In genomic region chr8:120244553-120244952, GRCm38 (mm10) we compare ENCODE assay signal across 18 mouse cellular contexts. TPM values are rescaled to one million over a fixed set of nuclear protein-coding genes. Genes with fewer than 3 reads are reported as not detected.
DNase-seq lines count a peak whose midpoint lies in the region; ATAC-seq and TF ChIP-seq lines count a peak whose summit lies in the region.
"Had no signal": no experiment of that assay in that cellular context is flagged by ENCODE, and none has a peak within 500 bp of the region (broad histone marks: within the 10 kb centered on the region; RNA-seq: fewer than 3 reads in every experiment).

No protein-coding gene starts in this region.

- no peak overlapping the region for H3K9ac ChIP-seq in liver, adult 2 months (ENCODE audit: low read depth, low read length)
- H3K9ac ChIP-seq in liver, embryonic 12.5 days: no peak overlapping the region
- no peak overlapping the region for H3K9ac ChIP-seq in neural tube, embryonic 15.5 days (replicated peaks)
- H3K9ac ChIP-seq: heart, embryonic 12.5 days; limb, embryonic 12.5 days had no signal

- H3K27me3 ChIP-seq in liver, adult 2 months (ENCODE audit: control insufficient read depth, insufficient read depth, low read length): no peaks in the 10 kb centered on the region
- H3K27me3 ChIP-seq in liver, embryonic 12.5 days (replicated peaks): no peaks in the 10 kb centered on the region
- no peaks in the 10 kb centered on the region for H3K27me3 ChIP-seq in neural tube, embryonic 15.5 days (replicated peaks)
- H3K27me3 ChIP-seq: heart, embryonic 12.5 days; limb, embryonic 12.5 days had no signal

- H3K79me2 ChIP-seq in liver, adult 2 months (ENCODE audit: control insufficient read depth, insufficient read depth, low read length): no peaks in the 10 kb centered on the region

- no peak for DNase-seq in gastrocnemius, adult 2 months
- DNase-seq in gastrocnemius, postnatal 4 days (ENCODE audit: low spot score in 2 of 2): no peak
- DNase-seq in liver, adult 2 months (ENCODE audit: extremely low read depth, low read depth, low spot score): no peak
- DNase-seq in 416B (ENCODE audit: low read depth) (peak; percentile 17), ZHBTc4 (ENCODE audit: low read depth, low spot score) (peak; percentile 84)
- DNase-seq in gastrocnemius, postnatal 25 days: no peak
- DNase-seq: adrenal gland, postnatal 14 days; cerebellum, adult 9-10 months; gastrocnemius, postnatal 14 days; kidney, adult 18-20 months; thymus, postnatal 14 days had no signal

- no peak for ATAC-seq in liver, embryonic 12.5 days
- ATAC-seq in neural tube, embryonic 15.5 days (ENCODE audit: low FRiP score): no peak
- ATAC-seq: forebrain, embryonic 14.5 days had no signal

- H3K9me3 ChIP-seq in liver, embryonic 12.5 days (replicated peaks): no peaks in the 10 kb centered on the region
- H3K9me3 ChIP-seq in neural tube, embryonic 15.5 days (replicated peaks): no peaks in the 10 kb centered on the region
- H3K9me3 ChIP-seq: G1E had no signal

- intact Hi-C loops in gastrocnemius, adult 2 months (cut with DNase I): loop anchor here (5.0 kb wide), 1 partner anchor 62 kb away; no protein-coding TSS in a partner anchor

- peak; percentile 48 for TF ChIP-seq CTCF in gastrocnemius, adult 2 months (IDR thresholded peaks at IDR 0.05)
- TF ChIP-seq CTCF in liver, adult 2 months (IDR thresholded peaks at IDR 0.05; ENCODE audit: low read depth, low read length): peak; percentile 48

- WGBS in liver, adult 2 months: 95% methylated on average over 10 of the region's 10 CpGs
- WGBS in liver, embryonic 12.5 days (ENCODE audit: insufficient replicate concordance): 71% methylated on average over 10 of the region's 10 CpGs
- 91% methylated on average over 10 of the region's 10 CpGs for WGBS in neural tube, embryonic 15.5 days

- H3K4me2 ChIP-seq in liver, embryonic 12.5 days: no peak overlapping the region
- no peak overlapping the region for H3K4me2 ChIP-seq in neural tube, embryonic 15.5 days
- H3K4me2 ChIP-seq: heart, embryonic 12.5 days; limb, embryonic 12.5 days had no signal

- no peak overlapping the region for H3K4me3 ChIP-seq in gastrocnemius, adult 2 months
- H3K4me3 ChIP-seq in liver, adult 2 months (ENCODE audit: insufficient read depth, low read depth, low read length): no peak overlapping the region
- no peak overlapping the region for H3K4me3 ChIP-seq in liver, embryonic 12.5 days
- H3K4me3 ChIP-seq in neural tube, embryonic 15.5 days (replicated peaks): no peak overlapping the region
- H3K4me3 ChIP-seq: heart, embryonic 12.5 days; hindbrain, embryonic 10.5 days; limb, embryonic 12.5 days had no signal

- H3K4me1 ChIP-seq in liver, adult 2 months (ENCODE audit: control insufficient read depth, insufficient read depth, low read length): peaks cover 11% of the 10 kb centered on the region
- no peaks in the 10 kb centered on the region for H3K4me1 ChIP-seq in liver, embryonic 12.5 days
- peaks cover 2% of the 10 kb centered on the region; the same call in 1 of the 2 replicates for H3K4me1 ChIP-seq in neural tube, embryonic 15.5 days

- peak overlapping the region; percentile 35; the same call in 1 of the 2 replicates for H3K27ac ChIP-seq in gastrocnemius, adult 2 months
- no peak overlapping the region; the same call in 1 of the 2 replicates for H3K27ac ChIP-seq in liver, adult 2 months (replicated peaks; ENCODE audit: insufficient read depth, low read depth, low read length)
- H3K27ac ChIP-seq in liver, embryonic 12.5 days: no peak overlapping the region
- no peak overlapping the region for H3K27ac ChIP-seq in neural tube, embryonic 15.5 days (replicated peaks)
- H3K27ac ChIP-seq: hindbrain, embryonic 10.5 days; limb, embryonic 12.5 days had no signal

- H3K36me3 ChIP-seq in liver, adult 2 months (ENCODE audit: control insufficient read depth, insufficient read depth, low read length): no peaks in the 10 kb centered on the region
- H3K36me3 ChIP-seq in liver, embryonic 12.5 days: no peaks in the 10 kb centered on the region
- H3K36me3 ChIP-seq in neural tube, embryonic 15.5 days: no peaks in the 10 kb centered on the region; the same call in 1 of the 2 replicates
- H3K36me3 ChIP-seq: G1E had no signal

- no peak for TF ChIP-seq POLR2A in liver, adult 2 months (IDR thresholded peaks at IDR 0.05; ENCODE audit: extremely low read depth, insufficient read depth, low read length)

RNA-seq across cellular contexts. Expression of gene Gse1, which starts 16.3 kb away (rescaled TPM):
- total RNA-seq in gastrocnemius, adult 2 months (2021): 10 to 100 TPM; 26.5 to 37.3 TPM
- total RNA-seq in gastrocnemius, postnatal 4 days (2021): 10 to 100 TPM; 45.9 to 48.7 TPM
- 2.6 and 3.6 TPM in 2 replicates for total RNA-seq in liver, adult 2 months (2014; rRNA removed)
- 8.5 and 10.0 TPM in 2 replicates for polyA plus RNA-seq in liver, adult 2 months (2012; rRNA removed)
- polyA plus RNA-seq in liver, embryonic 12.5 days (2016; fragmentation: Nextera tagmentation; extraction: Ambion mirVana): 14.5 and 15.9 TPM in 2 replicates
- polyA plus RNA-seq in neural tube, embryonic 15.5 days (2015; fragmentation: Nextera tagmentation; extraction: Ambion mirVana): 12.2 and 14.0 TPM in 2 replicates
- total RNA-seq in gastrocnemius, postnatal 25 days (2021): 10 to 100 TPM; 23.1 to 27.1 TPM

Comparison
In these comparisons a context has a peak if more than half of its experiments do, and no peak if none do; other contexts are left out.
1. DNase-seq: peak in 416B (single experiment) and ZHBTc4 (single experiment); none in gastrocnemius, adult 2 months (single experiment), gastrocnemius, postnatal 4 days (0 of 2), liver, adult 2 months (single experiment) and gastrocnemius, postnatal 25 days (single experiment).